8 mouse cellular contexts compared by ENCODE assay signal in the genomic region with DNA sequence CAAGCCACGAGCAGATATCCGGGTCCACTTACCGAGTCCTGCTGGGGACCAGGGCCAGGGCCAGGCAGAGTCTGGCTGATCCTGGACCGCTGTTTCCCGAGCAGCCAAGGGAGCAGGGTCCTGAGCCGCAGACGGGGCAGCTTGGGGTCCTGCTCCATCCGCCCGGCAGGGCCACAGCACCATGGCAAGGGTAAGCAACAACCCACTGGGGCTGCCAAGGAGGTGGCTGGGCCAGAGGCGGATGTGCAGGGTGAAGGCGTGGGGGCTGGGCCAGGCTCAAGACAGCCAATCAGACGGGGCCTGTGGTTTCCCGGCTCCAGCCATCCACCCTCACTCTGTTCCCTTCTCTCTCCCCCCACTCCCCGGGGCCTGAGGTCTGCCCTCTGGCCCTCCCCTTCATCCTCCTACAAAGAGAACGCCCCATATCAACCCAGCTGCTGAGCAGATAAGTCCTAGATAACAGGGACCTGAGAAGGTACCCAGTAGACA. TPM values are rescaled to one million over a fixed set of nuclear protein-coding genes. Genes with fewer than 3 reads are reported as not detected.
DNase-seq lines count a peak whose midpoint lies in the region; ATAC-seq and TF ChIP-seq lines count a peak whose summit lies in the region.

No protein-coding gene starts in this region.

- no peaks in the 10 kb centered on the region for H3K9me3 ChIP-seq in E14TG2a.4 (ENCODE audit: low read length)
- H3K9me3 ChIP-seq in liver, embryonic 16.5 days (replicated peaks; ENCODE audit: control insufficient read depth, low read length) = no peaks in the 10 kb centered on the region
- no peaks in the 10 kb centered on the region for H3K9me3 ChIP-seq in forebrain, embryonic 11.5 days (ENCODE audit: control insufficient read depth, low read length)

- H3K4me3 ChIP-seq in E14TG2a.4 (replicated peaks; ENCODE audit: low read length) = peak overlapping the region; percentile 72
- peak overlapping the region; percentile 83 for H3K4me3 ChIP-seq in liver, embryonic 16.5 days (ENCODE audit: low read depth, low read length)
- H3K4me3 ChIP-seq in spleen, adult 2 months (ENCODE audit: extremely low read depth, insufficient read depth, insufficient read length) = peak overlapping the region; percentile 64
- H3K4me3 ChIP-seq in forebrain, embryonic 11.5 days (ENCODE audit: low read depth, low read length) = no peak overlapping the region

- H3K36me3 ChIP-seq in E14TG2a.4 (ENCODE audit: insufficient read depth, low read length) = peaks cover 89% of the 10 kb centered on the region
- H3K36me3 ChIP-seq in liver, embryonic 16.5 days (ENCODE audit: control insufficient read depth, insufficient read depth) = peaks cover 20% of the 10 kb centered on the region
- H3K36me3 ChIP-seq in spleen, adult 2 months (ENCODE audit: control insufficient read depth, insufficient read depth, low read length) = peaks cover 7% of the 10 kb centered on the region
- no peaks in the 10 kb centered on the region for H3K36me3 ChIP-seq in forebrain, embryonic 11.5 days (ENCODE audit: control insufficient read depth, insufficient read depth, low read length)

- H3K9ac ChIP-seq in liver, embryonic 16.5 days (ENCODE audit: low read depth, low read length) = peak overlapping the region; percentile 93
- H3K9ac ChIP-seq in forebrain, embryonic 11.5 days (ENCODE audit: low read length) = no peak overlapping the region

- peak; percentile 64 to 65 for DNase-seq in cerebellum, postnatal 25 days
- DNase-seq in cerebellum, postnatal 4 days (ENCODE audit: low spot score in 2 of 2) = no peak
- DNase-seq in heart, adult 18-20 months = peak; percentile 24 to 74
- peak; percentile 43 to 87 for DNase-seq in spleen, adult 2 months (ENCODE audit: low read depth in 1 of 2, low spot score in 2 of 2)
- no peak for DNase-seq in urinary bladder, postnatal 14 days (ENCODE audit: low spot score)
- DNase-seq in forebrain, embryonic 11.5 days (ENCODE audit: low spot score) = no peak

- H3K4me2 ChIP-seq in liver, embryonic 16.5 days (ENCODE audit: low read depth, low read length) = peak overlapping the region; percentile 82
- H3K4me2 ChIP-seq in forebrain, embryonic 11.5 days (ENCODE audit: low read depth, low read length, severe bottlenecking) = no peak overlapping the region

- H3K27ac ChIP-seq in liver, embryonic 16.5 days (ENCODE audit: low read length) = peak overlapping the region; percentile 99
- peak overlapping the region; percentile 82 for H3K27ac ChIP-seq in spleen, adult 2 months (ENCODE audit: insufficient read depth, low read length)
- H3K27ac ChIP-seq in forebrain, embryonic 11.5 days (ENCODE audit: low read depth, low read length) = no peak overlapping the region

- TF ChIP-seq CTCF in E14TG2a.4 (conservative IDR thresholded peaks at IDR 0.05; ENCODE audit: low read length) = no peak
- peak; percentile 4; the same call in 1 of the 2 replicates for TF ChIP-seq CTCF in spleen, adult 2 months (IDR thresholded peaks at IDR 0.05; ENCODE audit: extremely low read depth, insufficient read depth, insufficient read length, insufficient replicate concordance)

- ATAC-seq in liver, embryonic 16.5 days (ENCODE audit: low read depth) = peak; percentile 83
- no peak for ATAC-seq in forebrain, embryonic 11.5 days (replicated peaks; ENCODE audit: low FRiP score)

- peak; percentile 57 for TF ChIP-seq POLR2A in spleen, adult 2 months (IDR thresholded peaks at IDR 0.05; ENCODE audit: low read depth, low read length)

- 21% methylated on average over 15 of the region's 15 CpGs for WGBS in liver, embryonic 16.5 days (ENCODE audit: insufficient replicate concordance)
- WGBS in spleen, adult 2 months = 4% methylated on average over 15 of the region's 15 CpGs
- WGBS in forebrain, embryonic 11.5 days = 69% methylated on average over 15 of the region's 15 CpGs

- no peaks in the 10 kb centered on the region for H3K27me3 ChIP-seq in E14TG2a.4 (ENCODE audit: insufficient read depth, low read length)
- no peaks in the 10 kb centered on the region for H3K27me3 ChIP-seq in liver, embryonic 16.5 days (ENCODE audit: control insufficient read depth, insufficient read depth, low read depth, low read length)
- no peaks in the 10 kb centered on the region for H3K27me3 ChIP-seq in spleen, adult 2 months (ENCODE audit: control insufficient read depth, insufficient read depth, low read length)
- no peaks in the 10 kb centered on the region for H3K27me3 ChIP-seq in forebrain, embryonic 11.5 days (ENCODE audit: control insufficient read depth, insufficient read depth, low read length)

- H3K4me1 ChIP-seq in E14TG2a.4 (replicated peaks; ENCODE audit: low read depth, low read length) = peaks cover 87% of the 10 kb centered on the region
- H3K4me1 ChIP-seq in liver, embryonic 16.5 days (ENCODE audit: control insufficient read depth, low read depth, low read length) = peaks cover 46% of the 10 kb centered on the region
- H3K4me1 ChIP-seq in spleen, adult 2 months (ENCODE audit: control insufficient read depth, insufficient read depth, insufficient read length) = peaks cover 17% of the 10 kb centered on the region; the same call in 1 of the 2 replicates
- H3K4me1 ChIP-seq in forebrain, embryonic 11.5 days (replicated peaks; ENCODE audit: control insufficient read depth, insufficient read depth, low read length) = no peaks in the 10 kb centered on the region

RNA-seq across cellular contexts. Expression of a gene that starts 14.7 kb away (rescaled TPM):
- total RNA-seq in heart, adult 18-20 months (2021) = 1 to 10 TPM; 4.4 to 6.2 TPM
- 69.9 and 79.4 TPM in 2 replicates for polyA plus RNA-seq in liver, embryonic 16.5 days (2015; fragmentation: Nextera tagmentation; extraction: Ambion mirVana)
- polyA plus RNA-seq in spleen, adult 2 months (2012; rRNA removed) = 76.6 and 98.9 TPM in 2 replicates
- polyA plus RNA-seq in forebrain, embryonic 11.5 days (2014; fragmentation: Nextera tagmentation; extraction: Ambion mirVana) = 31.5 and 32.2 TPM in 2 replicates

Comparison
In these comparisons a context has a peak if more than half of its experiments do, and no peak if none do; other contexts are left out.
1. DNase-seq: peak in cerebellum, postnatal 25 days (2 of 2), heart, adult 18-20 months (2 of 2) and spleen, adult 2 months (2 of 2); none in cerebellum, postnatal 4 days (0 of 2), urinary bladder, postnatal 14 days (single experiment) and forebrain, embryonic 11.5 days (single experiment).